Mouse (Mus musculus): ENCODE results near the gene Ing5.
"Not testable (repeated sequence)": the region's sequence is repeated elsewhere in the genome, so short reads cannot be mapped to it uniquely, and the experiment has no call there.

The Ing5 gene

GRCm38 (mm10) chr1:93811495-93812039, 7.8 kb downstream of the Ing5 start:
- no peak for DNase-seq (ENCODE audit: low spot score)

DNA sequence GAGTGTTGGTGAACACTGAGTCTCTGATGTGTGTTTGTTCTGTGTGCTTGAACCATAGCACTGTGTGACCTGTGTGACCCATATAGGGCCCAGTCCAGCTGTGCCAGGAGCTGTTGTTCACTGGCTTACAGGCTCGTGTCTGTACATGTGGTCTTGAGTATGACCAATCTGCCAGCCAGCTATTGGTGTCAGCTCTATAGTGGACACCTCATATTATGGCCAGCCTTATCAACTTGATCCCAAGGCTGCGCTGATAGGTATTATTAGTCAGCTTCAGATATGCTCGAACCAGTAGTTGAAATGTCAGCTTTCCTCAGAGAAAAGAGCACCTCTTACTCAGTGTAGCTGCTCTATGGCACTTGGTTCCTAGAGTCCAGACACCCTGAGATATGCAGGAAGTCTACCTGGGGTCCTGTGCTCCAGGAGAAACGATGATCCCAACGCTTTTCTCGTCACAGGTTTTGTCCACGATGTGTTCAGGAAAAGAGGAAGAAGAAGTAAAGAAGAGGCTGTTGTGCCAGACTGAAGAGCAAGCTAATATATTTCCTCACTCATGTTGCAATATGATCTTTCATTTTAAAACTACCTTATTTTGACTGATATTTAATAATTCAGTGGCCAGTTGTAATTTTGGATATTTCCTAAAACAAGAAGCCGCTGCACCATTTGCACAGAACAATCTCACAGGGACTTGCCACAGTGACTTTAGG, 14.2 kb downstream of the Ing5 start:
- no peak for DNase-seq (ENCODE audit: low spot score)

GRCm38 (mm10) chr1:93818722-93819121, 15.0 kb downstream of the Ing5 start:
- no peak for DNase-seq (ENCODE audit: low spot score)

DNA sequence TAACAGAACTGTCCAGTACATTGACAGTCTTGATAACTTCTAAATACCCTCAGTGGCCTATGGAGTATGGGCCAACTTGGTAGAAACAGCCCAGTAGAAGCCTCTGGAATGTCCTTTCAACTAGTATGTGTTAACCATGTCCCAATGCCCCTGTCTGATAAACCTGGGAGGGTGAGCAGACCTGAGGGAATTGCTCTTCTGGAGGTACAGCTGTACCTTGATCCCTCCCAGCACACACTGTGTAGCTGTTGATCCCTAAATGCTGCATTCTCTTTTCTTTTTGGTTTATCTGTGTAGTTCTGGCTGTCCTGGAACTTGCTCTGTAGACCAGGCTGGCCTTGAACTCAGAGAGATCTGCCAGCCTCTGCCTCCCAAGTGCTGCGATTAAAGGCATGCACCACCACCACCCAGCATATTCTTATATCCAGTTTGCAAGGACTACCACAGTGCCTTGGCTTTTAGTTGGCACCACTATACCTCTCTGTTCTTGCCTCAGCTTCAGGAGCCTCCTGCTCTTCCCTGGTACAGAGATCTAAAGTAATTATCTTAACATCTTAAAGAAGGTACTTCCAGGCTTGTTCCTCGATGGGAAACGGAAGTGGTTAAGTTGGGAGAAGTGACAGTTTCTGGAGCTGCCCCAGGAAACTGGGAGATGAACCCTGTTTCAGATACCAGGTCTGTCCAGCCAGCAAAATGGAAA, 20.2 kb downstream of the Ing5 start:
- no peak for DNase-seq (ENCODE audit: low spot score)

GRCm38 (mm10) chr1:93824609-93825008, 20.8 kb downstream of the Ing5 start, which contains the start of gene D2hgdh:
TSS of gene D2hgdh (plus strand) at chr1:93824909.
- DNase-seq (ENCODE audit: low spot score): no peak

GRCm38 (mm10) chr1:93825105-93825674, 21.4 kb downstream of the Ing5 start:
- peak; percentile 91 for DNase-seq (ENCODE audit: low spot score)

- DNase-seq (ENCODE audit: low spot score): no peak
These were observed 22.2 kb downstream of the Ing5 start for GRCm38 (mm10) chr1:93825771-93826539.

GRCm38 (mm10) chr1:93826540-93826835, 22.7 kb downstream of the Ing5 start:
- DNase-seq (ENCODE audit: low spot score): no peak

DNA sequence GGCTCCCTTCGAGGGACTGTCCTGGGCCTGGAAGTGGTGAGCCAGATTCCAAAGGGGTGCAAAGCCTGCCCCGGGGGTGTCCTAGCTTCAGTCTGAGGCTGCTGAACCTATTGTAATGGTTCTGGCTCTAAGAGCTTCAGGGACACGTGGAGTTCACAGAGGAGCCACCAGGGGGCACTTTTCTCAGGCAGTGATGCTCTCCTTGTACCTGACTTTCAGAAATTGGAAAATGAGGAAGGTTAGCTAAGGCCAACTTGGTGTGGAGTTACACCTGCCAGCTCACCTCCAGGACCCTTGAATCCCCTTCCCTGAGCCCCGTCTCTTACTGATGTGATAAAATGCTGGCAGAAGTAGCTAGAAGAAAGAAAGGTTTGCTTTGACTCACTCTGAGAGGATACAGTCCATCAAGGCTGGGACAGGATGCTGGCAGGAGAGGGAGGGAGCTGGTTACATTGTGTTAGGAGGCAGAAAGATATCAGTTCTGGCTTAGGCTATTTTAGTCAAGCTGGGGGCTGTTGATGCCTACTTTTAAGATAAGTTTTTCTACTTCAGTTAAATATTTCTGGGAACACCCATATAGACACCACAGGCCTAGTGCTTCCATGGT, 29.1 kb downstream of the Ing5 start:
- not testable (repeated sequence) for DNase-seq (ENCODE audit: low spot score)

DNA sequence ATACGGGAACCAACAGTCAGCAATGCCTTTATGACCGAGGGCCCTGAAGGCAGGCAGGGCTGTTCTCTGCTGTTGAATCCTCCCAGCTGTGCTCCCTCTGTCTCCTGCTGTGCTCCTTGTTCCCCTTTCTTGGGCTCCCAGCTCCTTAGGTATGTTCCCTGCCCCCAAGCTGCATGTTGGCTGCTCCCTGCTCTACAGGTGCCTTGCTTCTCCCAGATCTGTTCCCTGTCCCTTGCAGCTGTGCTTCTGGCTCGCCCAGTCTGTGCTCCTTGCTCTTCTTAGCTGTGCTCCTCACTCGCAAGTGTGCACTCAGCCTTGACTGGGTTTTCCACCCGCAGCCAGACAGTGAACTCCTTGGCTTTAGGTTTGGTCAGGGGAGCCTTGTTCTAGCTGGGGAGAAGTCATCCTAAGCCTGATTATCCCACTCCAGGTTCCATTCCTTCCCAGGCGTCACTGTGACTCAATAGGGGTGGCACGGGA, 30.9 kb downstream of the Ing5 start:
- DNase-seq (ENCODE audit: low spot score): no peak

- no peak for DNase-seq (ENCODE audit: low spot score)
These were observed 31.4 kb downstream of the Ing5 start for GRCm38 (mm10) chr1:93835211-93835610.

- DNase-seq (ENCODE audit: low spot score): no peak
These were observed 32.2 kb downstream of the Ing5 start for GRCm38 (mm10) chr1:93835876-93836531.

GRCm38 (mm10) chr1:93836532-93836913, 32.8 kb downstream of the Ing5 start:
- DNase-seq (ENCODE audit: low spot score): no peak

GRCm38 (mm10) chr1:93837335-93837734, 33.6 kb downstream of the Ing5 start:
- DNase-seq (ENCODE audit: low spot score): no peak

DNA sequence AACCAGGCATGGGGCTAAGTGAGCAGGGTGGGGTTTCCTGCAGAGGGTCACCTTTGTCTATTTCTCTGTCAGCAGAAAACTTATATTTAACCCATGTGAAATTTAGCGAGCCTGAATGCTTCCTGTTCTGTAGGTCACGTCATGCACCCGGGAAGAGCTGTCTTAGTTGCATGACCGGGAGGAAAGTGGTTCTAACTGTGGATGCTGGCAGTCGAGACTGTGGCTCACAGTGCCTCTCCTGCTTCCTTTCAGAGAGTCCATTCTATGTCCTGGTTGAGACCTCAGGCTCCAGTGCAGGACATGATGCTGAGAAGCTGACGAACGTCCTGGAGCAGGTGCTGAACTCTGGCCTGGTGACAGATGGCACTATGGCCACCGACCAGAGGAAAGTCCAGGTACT, 34.8 kb downstream of the Ing5 start:
- DNase-seq (ENCODE audit: low spot score): not testable (repeated sequence)

GRCm38 (mm10) chr1:93845766-93846366, 42.1 kb downstream of the Ing5 start:
- not testable (repeated sequence) for DNase-seq (ENCODE audit: low spot score)

DNA sequence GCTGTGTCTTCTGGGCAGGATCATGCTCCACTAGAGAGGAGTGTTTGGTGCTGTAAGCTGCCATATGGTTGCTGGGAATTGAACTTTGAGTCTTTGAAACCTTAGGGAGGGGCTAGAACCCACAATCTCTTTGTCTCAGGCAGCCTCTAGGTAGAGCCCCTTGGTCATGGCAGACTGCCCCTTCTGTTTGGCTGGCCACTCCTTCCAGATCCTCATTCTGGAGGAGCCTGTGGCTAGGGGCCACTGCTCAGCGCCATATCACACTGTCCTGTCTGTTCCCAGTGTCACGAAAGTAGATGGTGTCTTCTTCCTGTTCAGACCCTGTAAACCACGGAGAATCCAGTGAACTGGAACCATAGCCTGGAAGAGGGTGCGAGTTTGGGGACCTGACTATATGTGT, 52.0 kb downstream of the Ing5 start:
- DNase-seq (ENCODE audit: low spot score): not testable (repeated sequence)

DNA sequence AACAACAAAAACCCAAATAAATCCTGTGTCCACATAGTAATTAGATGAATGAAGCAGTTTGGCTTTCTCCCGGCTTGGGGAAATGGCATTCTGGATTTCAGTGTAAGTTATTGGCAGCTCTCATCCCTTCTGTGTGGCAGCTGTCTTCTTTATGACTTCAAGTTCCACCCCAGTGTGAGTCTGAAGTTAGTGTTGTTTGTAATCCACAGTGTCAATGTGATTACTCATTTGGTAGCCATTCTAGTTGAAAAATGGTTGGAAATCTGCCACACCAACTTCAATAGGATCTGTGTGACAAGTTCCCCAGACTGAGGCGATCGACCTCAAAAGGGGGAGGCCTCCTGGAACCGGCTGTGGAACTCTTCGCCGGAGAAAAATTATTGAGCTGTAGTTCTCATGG, 53.6 kb downstream of the Ing5 start:
- no peak for DNase-seq (ENCODE audit: low spot score)

- DNase-seq (ENCODE audit: low spot score): no peak
These were observed 54.2 kb downstream of the Ing5 start for GRCm38 (mm10) chr1:93857991-93858390.

DNA sequence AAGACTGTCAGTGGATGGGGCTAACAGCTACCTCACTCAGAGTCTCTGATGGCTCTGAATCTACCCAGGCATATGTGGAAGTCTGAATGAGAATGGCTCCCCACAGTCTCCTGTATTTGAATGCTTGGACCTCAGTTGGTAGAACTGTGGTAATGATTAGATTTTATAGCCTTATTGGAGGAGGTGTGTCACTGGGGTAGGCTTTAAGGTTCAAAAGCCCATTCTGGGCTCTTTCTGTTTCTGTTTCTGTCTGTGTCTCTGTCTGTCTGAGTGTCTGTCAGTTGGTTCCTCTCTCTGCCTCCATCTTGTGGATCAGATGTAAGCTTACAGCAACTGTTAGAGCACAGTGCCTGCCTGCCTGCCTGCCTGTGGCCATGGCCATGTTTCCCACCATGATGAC, 55.9 kb downstream of the Ing5 start:
- DNase-seq (ENCODE audit: low spot score): no peak

GRCm38 (mm10) chr1:93861048-93861447, 57.3 kb downstream of the Ing5 start, which contains the start of gene Gal3st2:
TSS of gene Gal3st2 (plus strand) at chr1:93861306.
- DNase-seq (ENCODE audit: low spot score): not testable (repeated sequence)
